Mouse (Mus musculus): Measurements from ENCODE around the gene Azin2. TPM values are rescaled to one million over a fixed set of nuclear protein-coding genes. Genes with fewer than 3 reads are reported as not detected.

Gene Azin2
- 6.2 and 7.4 TPM in 2 replicates for polyA plus RNA-seq (2014; fragmentation: Nextera tagmentation; extraction: Ambion mirVana)

DNA sequence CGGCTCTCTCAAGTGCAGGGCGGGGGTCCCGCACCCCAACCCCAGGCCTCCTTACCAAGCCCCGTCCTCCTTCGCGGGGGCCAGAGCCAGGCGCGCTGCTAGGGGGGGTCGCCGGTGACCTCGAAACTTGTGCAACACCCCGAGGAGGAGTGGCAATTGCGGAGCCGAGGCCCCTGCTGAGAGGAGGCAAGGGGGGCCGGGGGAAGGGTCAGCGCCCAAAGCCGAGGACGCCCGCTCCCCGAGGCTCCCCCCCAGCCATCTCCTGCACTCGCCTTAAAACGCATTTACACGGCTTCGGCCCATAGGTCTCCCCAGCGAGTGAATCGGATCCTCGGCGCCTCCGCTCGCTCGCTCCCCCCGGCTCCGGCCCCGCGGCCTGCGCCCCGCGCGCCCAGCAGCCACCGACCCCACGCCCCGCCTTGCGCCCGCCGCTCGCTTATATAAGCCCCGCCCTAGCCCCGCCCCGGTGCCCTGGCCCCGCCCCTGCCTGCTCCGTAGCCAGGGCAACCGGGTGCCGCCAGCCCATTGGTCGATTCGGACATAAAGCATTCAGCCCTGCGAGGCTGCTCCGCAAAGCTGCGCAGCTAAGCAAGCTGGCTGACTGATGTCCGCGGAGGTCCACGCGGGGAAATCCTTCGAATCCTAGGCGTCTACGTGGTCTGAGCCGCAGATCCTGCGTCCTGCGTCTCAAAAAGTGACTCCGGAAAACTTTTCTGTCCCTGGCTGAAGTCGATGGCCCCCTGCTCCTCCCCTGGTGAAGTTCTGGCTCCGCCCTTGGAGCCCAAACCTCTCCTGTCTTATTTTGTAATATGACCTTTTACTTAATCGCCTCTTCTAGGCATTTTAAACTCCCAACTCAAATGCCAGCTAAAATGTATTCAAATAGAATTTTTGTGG, at the start of gene Azin2:
Gene Azin2, minus strand, starts transcription at position 414 of the 897 bp plus-strand sequence.
- under 1% methylated on average over 69 of the region's 72 CpGs for WGBS
- H3K4me2 ChIP-seq (ENCODE audit: low read length), result peak within 1 kb of the TSS; percentile 97
- peak; percentile 92 for ATAC-seq (ENCODE audit: insufficient number of reproducible peaks, insufficient read depth, low FRiP score, low read depth)
- peaks cover 16 to 25% of the 10 kb centered on the region in 2 experiments for H3K4me1 ChIP-seq (ENCODE audit: control insufficient read depth in 2 of 2, insufficient read depth in 2 of 2, low read length in 2 of 2)
- no peaks in the 10 kb centered on the region for H3K36me3 ChIP-seq (ENCODE audit: control insufficient read depth, insufficient read depth, low read length)
- peak within 1 kb of the TSS; percentile 72 to 75 for H3K4me3 ChIP-seq (ENCODE audit: control insufficient read depth in 1 of 2, insufficient read depth in 1 of 2, low read depth in 1 of 2, low read length in 2 of 2)
- H3K27me3 ChIP-seq (ENCODE audit: control insufficient read depth, insufficient read depth, low read length), result peaks cover 19% of the 10 kb centered on the region
- no peak within 1 kb of the TSS for H3K27ac ChIP-seq (replicated peaks in 1 of 2; ENCODE audit: control insufficient read depth in 1 of 2, insufficient read depth in 1 of 2, low read depth in 2 of 2, low read length in 2 of 2)
- H3K9me3 ChIP-seq (ENCODE audit: control insufficient read depth, low read length), result no peaks in the 10 kb centered on the region
- H3K9ac ChIP-seq (ENCODE audit: low read length), result peak within 1 kb of the TSS; percentile 87

DNA sequence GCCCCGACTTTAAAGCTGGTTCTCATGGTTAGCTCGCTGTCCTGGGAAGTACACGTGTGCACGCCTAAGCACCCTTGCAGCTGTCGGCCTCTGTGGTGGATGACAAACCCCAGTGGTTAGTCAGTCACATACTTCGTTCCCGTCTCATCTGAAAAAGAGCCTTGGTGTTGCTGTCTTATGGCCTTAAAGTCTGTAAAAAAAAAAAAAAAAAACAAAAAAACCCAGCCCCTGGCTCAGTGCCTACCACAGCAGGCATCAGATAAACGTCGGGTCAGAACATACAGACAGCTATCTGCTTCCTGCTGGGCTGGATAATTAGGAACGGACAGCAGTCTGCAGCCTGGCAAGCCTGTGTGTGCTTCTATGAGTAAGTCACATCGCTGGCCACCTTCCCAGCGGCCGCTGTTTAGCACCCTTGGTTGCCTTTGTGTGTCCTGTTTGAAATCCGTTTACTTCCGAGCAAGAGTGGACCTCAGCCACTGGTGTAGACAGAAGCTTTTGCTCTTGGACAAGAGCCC, 49.4 kb upstream of the Azin2 start:
- Histone ChIP-seq H3K9ac (ENCODE audit: low read length) (0 out of 2 replicates have a peak overlapping the region, but pooled peaks have one; percentile 49), H3K27me3 (ENCODE audit: control insufficient read depth, insufficient read depth, low read length) (no peaks in the 10 kb centered on the region), H3K9me3 (ENCODE audit: control insufficient read depth, low read length) (no peaks in the 10 kb centered on the region), H3K4me1 (ENCODE audit: control insufficient read depth in 2 of 2, insufficient read depth in 2 of 2, low read length in 2 of 2) (peaks cover 27 to 39% of the 10 kb centered on the region in 2 experiments), H3K4me3 (ENCODE audit: control insufficient read depth in 1 of 2, insufficient read depth in 1 of 2, low read depth in 1 of 2, low read length in 2 of 2) (no peak overlapping the region), H3K27ac (replicated peaks in 1 of 2; ENCODE audit: control insufficient read depth in 1 of 2, insufficient read depth in 1 of 2, low read depth in 2 of 2, low read length in 2 of 2) (peak overlapping the region; percentile 50 to 51), H3K36me3 (ENCODE audit: control insufficient read depth, insufficient read depth, low read length) (peaks cover 44% of the 10 kb centered on the region), H3K4me2 (ENCODE audit: low read length) (no peak overlapping the region)
- WGBS, result 30% methylated on average over 15 of the region's 15 CpGs
- 0 out of 2 replicates have a peak, but pooled peaks have one; percentile 14 for ATAC-seq (ENCODE audit: insufficient number of reproducible peaks, insufficient read depth, low FRiP score, low read depth)

DNA sequence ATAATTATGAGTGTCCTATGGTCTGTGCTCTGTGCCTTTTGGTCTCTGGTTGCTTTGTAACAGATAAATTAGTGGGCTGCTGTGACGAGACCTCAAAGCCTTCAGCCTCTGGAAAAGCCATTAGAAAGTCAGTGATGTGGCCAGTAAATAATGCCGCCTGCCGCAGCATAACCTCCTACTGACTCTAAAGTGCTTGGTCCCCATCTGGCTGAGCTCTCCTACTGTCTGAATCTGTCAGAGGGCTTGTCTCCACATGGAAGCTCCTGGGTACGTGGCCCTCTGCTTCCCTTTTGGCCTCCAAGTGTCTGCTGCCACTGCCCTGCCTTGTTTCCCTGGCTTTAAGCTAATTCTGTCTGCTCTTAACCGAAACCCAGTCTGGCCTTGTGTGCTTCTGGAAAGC, 47.3 kb upstream of the Azin2 start:
- WGBS, result 56% methylated on average over 5 of the region's 5 CpGs

DNA sequence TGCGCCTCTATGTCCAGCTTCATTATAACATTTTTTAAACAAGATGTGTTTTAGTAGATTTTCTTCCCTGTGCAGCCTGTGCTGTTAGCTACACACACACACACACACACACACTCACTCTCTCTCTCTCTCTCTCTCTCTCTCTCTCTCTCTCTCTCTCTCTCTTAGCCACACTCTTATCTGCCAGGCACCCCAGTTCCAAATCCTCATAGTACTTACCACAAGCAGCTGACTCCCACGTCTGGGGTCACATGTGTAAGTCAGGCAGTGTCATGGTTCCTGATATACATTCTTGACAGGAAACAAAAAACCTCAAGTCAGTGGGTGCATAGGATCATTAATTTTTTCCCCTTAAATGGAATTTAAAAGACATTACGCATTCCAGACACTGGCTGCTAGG, 46.4 kb upstream of the Azin2 start:
- Histone ChIP-seq H3K36me3 (ENCODE audit: control insufficient read depth, insufficient read depth, low read length) (peaks cover 71% of the 10 kb centered on the region), H3K4me1 (ENCODE audit: control insufficient read depth in 2 of 2, insufficient read depth in 2 of 2, low read length in 2 of 2) (peaks cover 20 to 23% of the 10 kb centered on the region in 2 experiments), H3K4me3 (ENCODE audit: control insufficient read depth in 1 of 2, insufficient read depth in 1 of 2, low read depth in 1 of 2, low read length in 2 of 2) (no peak overlapping the region), H3K4me2 (ENCODE audit: low read length) (no peak overlapping the region), H3K27me3 (ENCODE audit: control insufficient read depth, insufficient read depth, low read length) (no peaks in the 10 kb centered on the region), H3K27ac (replicated peaks in 1 of 2; ENCODE audit: control insufficient read depth in 1 of 2, insufficient read depth in 1 of 2, low read depth in 2 of 2, low read length in 2 of 2) (no peak overlapping the region), H3K9ac (ENCODE audit: low read length) (no peak overlapping the region), H3K9me3 (ENCODE audit: control insufficient read depth, low read length) (no peaks in the 10 kb centered on the region)
- WGBS, result 68% methylated on average over 3 of the region's 3 CpGs
- ATAC-seq (ENCODE audit: insufficient number of reproducible peaks, insufficient read depth, low FRiP score, low read depth), result no peak

More for the DNA sequence above, 47.3 kb upstream of the Azin2 start:
- Histone ChIP-seq H3K4me2 (ENCODE audit: low read length) (no peak overlapping the region), H3K9ac (ENCODE audit: low read length) (no peak overlapping the region; the same call in 1 of the 2 replicates), H3K27me3 (ENCODE audit: control insufficient read depth, insufficient read depth, low read length) (no peaks in the 10 kb centered on the region), H3K4me1 (ENCODE audit: control insufficient read depth in 2 of 2, insufficient read depth in 2 of 2, low read length in 2 of 2) (peaks cover 20 to 23% of the 10 kb centered on the region in 2 experiments), H3K27ac (replicated peaks in 1 of 2; ENCODE audit: control insufficient read depth in 1 of 2, insufficient read depth in 1 of 2, low read depth in 2 of 2, low read length in 2 of 2) (peak overlapping the region; percentile 57 to 58; a peak in 3 of 4 replicates), H3K4me3 (ENCODE audit: control insufficient read depth in 1 of 2, insufficient read depth in 1 of 2, low read depth in 1 of 2, low read length in 2 of 2) (no peak overlapping the region), H3K36me3 (ENCODE audit: control insufficient read depth, insufficient read depth, low read length) (peaks cover 64% of the 10 kb centered on the region), H3K9me3 (ENCODE audit: control insufficient read depth, low read length) (no peaks in the 10 kb centered on the region)
- ATAC-seq (ENCODE audit: insufficient number of reproducible peaks, insufficient read depth, low FRiP score, low read depth), result no peak

DNA sequence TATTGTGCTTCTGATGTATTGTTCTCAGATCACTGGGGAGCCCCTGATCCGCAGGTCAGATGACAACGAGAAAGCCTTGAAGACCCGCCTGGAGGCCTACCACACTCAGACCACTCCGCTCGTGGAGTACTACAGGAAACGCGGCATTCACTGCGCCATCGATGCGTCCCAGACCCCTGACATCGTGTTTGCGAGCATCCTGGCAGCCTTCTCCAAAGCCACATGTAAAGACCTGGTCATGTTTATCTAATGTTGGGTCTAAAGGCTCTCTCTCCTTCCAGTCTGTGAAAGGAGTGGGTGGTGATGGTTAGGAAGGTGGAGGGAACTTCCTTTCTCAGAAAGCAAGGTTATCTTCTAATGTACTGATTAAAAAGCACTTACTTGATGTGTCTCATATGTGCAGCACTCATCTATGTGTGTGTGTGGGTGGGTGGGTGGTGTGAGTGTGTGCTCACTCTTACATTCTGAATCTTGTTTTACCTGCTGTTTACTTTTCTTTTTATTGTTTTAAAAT, 45.8 kb upstream of the Azin2 start:
- ATAC-seq (ENCODE audit: insufficient number of reproducible peaks, insufficient read depth, low FRiP score, low read depth), result no peak
- Histone ChIP-seq H3K9ac (ENCODE audit: low read length) (no peak overlapping the region), H3K27ac (replicated peaks in 1 of 2; ENCODE audit: control insufficient read depth in 1 of 2, insufficient read depth in 1 of 2, low read depth in 2 of 2, low read length in 2 of 2) (no peak overlapping the region), H3K36me3 (ENCODE audit: control insufficient read depth, insufficient read depth, low read length) (peaks cover 77% of the 10 kb centered on the region), H3K9me3 (ENCODE audit: control insufficient read depth, low read length) (no peaks in the 10 kb centered on the region), H3K4me2 (ENCODE audit: low read length) (no peak overlapping the region), H3K27me3 (ENCODE audit: control insufficient read depth, insufficient read depth, low read length) (no peaks in the 10 kb centered on the region), H3K4me1 (ENCODE audit: control insufficient read depth in 2 of 2, insufficient read depth in 2 of 2, low read length in 2 of 2) (peaks cover 15 to 23% of the 10 kb centered on the region in 2 experiments), H3K4me3 (ENCODE audit: control insufficient read depth in 1 of 2, insufficient read depth in 1 of 2, low read depth in 1 of 2, low read length in 2 of 2) (no peak overlapping the region)
- WGBS, result 87% methylated on average over 12 of the region's 12 CpGs

DNA sequence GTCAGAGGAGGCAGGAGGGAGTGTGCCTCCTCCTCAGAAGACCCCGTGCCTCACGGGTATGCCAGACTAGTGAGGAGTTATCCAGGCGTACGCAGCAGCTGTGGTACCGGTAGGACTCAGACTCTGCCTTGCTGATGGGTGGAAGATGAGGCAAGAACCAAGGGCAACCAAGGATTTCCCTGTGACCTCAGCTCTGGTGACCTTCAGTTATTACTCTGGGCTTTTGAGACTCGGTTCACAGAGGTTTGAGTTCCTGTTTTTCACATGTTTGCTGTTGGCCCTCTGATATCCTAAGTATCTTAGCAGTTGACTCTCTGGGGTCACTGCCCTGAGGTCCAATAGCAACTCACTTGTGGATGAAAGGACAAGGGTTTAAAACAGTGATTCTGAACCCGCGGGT, 41.5 kb upstream of the Azin2 start:
- 0 out of 4 replicates have a peak, but pooled peaks cover 0 to 4% of the 10 kb centered on the region in 2 experiments for H3K4me1 ChIP-seq (ENCODE audit: control insufficient read depth in 2 of 2, insufficient read depth in 2 of 2, low read length in 2 of 2)
- no peak for ATAC-seq (ENCODE audit: insufficient number of reproducible peaks, insufficient read depth, low FRiP score, low read depth)
- no peaks in the 10 kb centered on the region for H3K27me3 ChIP-seq (ENCODE audit: control insufficient read depth, insufficient read depth, low read length)
- H3K27ac ChIP-seq (replicated peaks in 1 of 2; ENCODE audit: control insufficient read depth in 1 of 2, insufficient read depth in 1 of 2, low read depth in 2 of 2, low read length in 2 of 2), result no peak overlapping the region
- H3K4me3 ChIP-seq (ENCODE audit: control insufficient read depth in 1 of 2, insufficient read depth in 1 of 2, low read depth in 1 of 2, low read length in 2 of 2), result no peak overlapping the region
- H3K36me3 ChIP-seq (ENCODE audit: control insufficient read depth, insufficient read depth, low read length), result peaks cover 97% of the 10 kb centered on the region
- 88% methylated on average over 8 of the region's 8 CpGs for WGBS
- H3K4me2 ChIP-seq (ENCODE audit: low read length), result no peak overlapping the region
- no peak overlapping the region for H3K9ac ChIP-seq (ENCODE audit: low read length)
- no peaks in the 10 kb centered on the region for H3K9me3 ChIP-seq (ENCODE audit: control insufficient read depth, low read length)

DNA sequence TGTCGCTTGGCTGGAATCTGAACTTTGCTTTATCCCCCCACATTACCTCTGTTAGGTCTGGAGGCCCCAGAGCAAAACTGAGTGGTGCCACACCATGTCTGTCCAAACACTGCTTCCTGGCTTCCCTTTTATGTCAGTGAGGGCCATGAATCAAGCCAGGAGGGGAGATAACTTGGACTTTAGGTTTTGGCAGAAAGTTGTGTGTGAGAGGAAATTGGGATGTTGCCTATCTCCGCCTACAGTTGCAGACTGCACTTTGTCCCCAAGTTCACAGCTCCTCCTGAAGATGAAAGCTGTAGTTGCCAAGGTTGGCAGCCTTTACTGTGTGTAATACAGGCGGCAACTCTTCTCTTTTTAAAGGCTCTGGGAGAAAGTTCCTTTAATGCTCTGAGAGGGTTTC, 38.5 kb upstream of the Azin2 start:
- peaks cover 10 to 26% of the 10 kb centered on the region in 2 experiments for H3K4me1 ChIP-seq (ENCODE audit: control insufficient read depth in 2 of 2, insufficient read depth in 2 of 2, low read length in 2 of 2)
- WGBS, result 73% methylated on average over 3 of the region's 3 CpGs
- H3K27me3 ChIP-seq (ENCODE audit: control insufficient read depth, insufficient read depth, low read length), result no peaks in the 10 kb centered on the region
- no peak for ATAC-seq (ENCODE audit: insufficient number of reproducible peaks, insufficient read depth, low FRiP score, low read depth)
- no peaks in the 10 kb centered on the region for H3K9me3 ChIP-seq (ENCODE audit: control insufficient read depth, low read length)
- H3K36me3 ChIP-seq (ENCODE audit: control insufficient read depth, insufficient read depth, low read length), result peaks cover 87% of the 10 kb centered on the region
- no peak overlapping the region for H3K4me3 ChIP-seq (ENCODE audit: control insufficient read depth in 1 of 2, insufficient read depth in 1 of 2, low read depth in 1 of 2, low read length in 2 of 2)
- no peak overlapping the region for H3K27ac ChIP-seq (replicated peaks in 1 of 2; ENCODE audit: control insufficient read depth in 1 of 2, insufficient read depth in 1 of 2, low read depth in 2 of 2, low read length in 2 of 2)
- no peak overlapping the region for H3K4me2 ChIP-seq (ENCODE audit: low read length)
- H3K9ac ChIP-seq (ENCODE audit: low read length), result no peak overlapping the region
